Mouse (Mus musculus) thymus, adult 2 months (tissue): ENCODE results near the gene Hepacam2. TPM values are rescaled to one million over a fixed set of nuclear protein-coding genes. Genes with fewer than 3 reads are reported as not detected.

ENCODE experiments used
- polyA plus RNA-seq: library from polyadenylated mRNA; depleted of rRNA; stranded (reverse); fragments of >200 nt; gene quantifications from 2 replicates; pipeline ENCODE4 v1.2.3, GENCODE M21; 2012; rRNA removed

Gene Hepacam2
- polyA plus RNA-seq, 1 experiment: 4.4 TPM

Other genes starting within 250 kb of the Hepacam2 start
- gene Samd9l, start 98.7 kb downstream of the Hepacam2 start, polyA plus RNA-seq: 3.0 and 4.2 TPM in 2 replicates
- gene Vps50, start 84 bp upstream of the Hepacam2 start, polyA plus RNA-seq: 3.2 and 4.0 TPM in 2 replicates